Mouse (Mus musculus): ENCODE data around the gene Dhcr7. TPM values are rescaled to one million over a fixed set of nuclear protein-coding genes. Genes with fewer than 3 reads are reported as not detected.

Gene Dhcr7
- polyA plus RNA-seq, 1 experiment from 2014 or later = 53.8 TPM

DNA sequence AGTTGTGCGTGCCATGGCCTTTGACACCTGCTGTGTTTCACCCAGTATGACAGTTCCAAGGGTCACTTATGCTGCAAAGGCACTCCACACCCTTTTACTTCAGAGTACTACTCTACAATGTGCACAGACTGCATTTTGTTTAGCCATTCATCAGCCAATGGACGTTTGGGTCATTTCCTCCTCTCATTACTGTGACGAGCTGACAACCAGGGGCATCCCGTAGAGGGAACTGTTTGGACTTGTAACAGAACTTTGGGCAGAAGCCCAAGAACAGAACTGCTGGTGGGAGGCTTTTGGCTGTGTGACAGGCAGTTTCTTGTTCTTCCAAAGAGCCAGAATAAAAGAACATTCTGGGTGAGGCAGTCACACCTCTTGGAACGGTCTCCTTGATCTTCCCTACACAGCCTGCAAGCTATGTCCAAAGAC is 17.7 kb upstream of the Dhcr7 start:
- ATAC-seq (ENCODE audit: low FRiP score) = no peak
- no peak overlapping the region for H3K27ac ChIP-seq (replicated peaks)
- H3K9me3 ChIP-seq (replicated peaks) = no peaks in the 10 kb centered on the region
- H3K4me2 ChIP-seq = no peak overlapping the region
- 69% methylated on average over 5 of the region's 5 CpGs for WGBS
- no peak overlapping the region for H3K4me3 ChIP-seq (replicated peaks)
- H3K4me1 ChIP-seq = no peaks in the 10 kb centered on the region
- peaks cover 60% of the 10 kb centered on the region for H3K36me3 ChIP-seq
- no peaks in the 10 kb centered on the region for H3K27me3 ChIP-seq (replicated peaks)
- no peak overlapping the region for H3K9ac ChIP-seq (replicated peaks)

- no peaks in the 10 kb centered on the region for H3K27me3 ChIP-seq (replicated peaks)
- H3K4me2 ChIP-seq = no peak overlapping the region
- H3K4me1 ChIP-seq = no peaks in the 10 kb centered on the region
- no peak overlapping the region for H3K27ac ChIP-seq (replicated peaks)
- no peak overlapping the region for H3K9ac ChIP-seq (replicated peaks)
- H3K9me3 ChIP-seq (replicated peaks) = no peaks in the 10 kb centered on the region
- H3K36me3 ChIP-seq = peaks cover 70% of the 10 kb centered on the region
- no peak overlapping the region for H3K4me3 ChIP-seq (replicated peaks)
- ATAC-seq (ENCODE audit: low FRiP score) = no peak
- WGBS = 54% methylated on average over 1 of the region's 1 CpGs
These were observed 14.0 kb upstream of the Dhcr7 start for GRCm38 (mm10) chr7:143808909-143809308.

GRCm38 (mm10) chr7:143819201-143819600 is 3.7 kb upstream of the Dhcr7 start:
- no peak for ATAC-seq (ENCODE audit: low FRiP score)
- peaks cover 34% of the 10 kb centered on the region for H3K36me3 ChIP-seq
- peaks cover 17% of the 10 kb centered on the region for H3K4me1 ChIP-seq
- no peak overlapping the region for H3K4me2 ChIP-seq
- no peak overlapping the region for H3K27ac ChIP-seq (replicated peaks)
- no peaks in the 10 kb centered on the region for H3K9me3 ChIP-seq (replicated peaks)
- no peak overlapping the region for H3K4me3 ChIP-seq (replicated peaks)
- no peaks in the 10 kb centered on the region for H3K27me3 ChIP-seq (replicated peaks)
- WGBS = 85% methylated on average over 4 of the region's 4 CpGs
- H3K9ac ChIP-seq (replicated peaks) = no peak overlapping the region

GRCm38 (mm10) chr7:143821241-143821640 is 1.7 kb upstream of the Dhcr7 start:
- Histone ChIP-seq H3K9ac (replicated peaks) (no peak overlapping the region), H3K27ac (replicated peaks) (no peak overlapping the region), H3K4me2 (peak overlapping the region; percentile 82; the same call in 1 of the 2 replicates), H3K9me3 (replicated peaks) (no peaks in the 10 kb centered on the region), H3K27me3 (replicated peaks) (no peaks in the 10 kb centered on the region), H3K4me1 (peaks cover 17% of the 10 kb centered on the region), H3K36me3 (peaks cover 17% of the 10 kb centered on the region), H3K4me3 (replicated peaks) (no peak overlapping the region)
- 90% methylated on average over 2 of the region's 2 CpGs for whole genome bisulfite sequencing
- ATAC-seq (ENCODE audit: low FRiP score) = no peak

GRCm38 (mm10) chr7:143823266-143823605 is 291 bp downstream of the Dhcr7 start:
- Histone ChIP-seq H3K4me2 (peak overlapping the region; percentile 82), H3K9ac (replicated peaks) (peak overlapping the region; percentile 34; the same call in 1 of the 2 replicates), H3K36me3 (peaks cover 8% of the 10 kb centered on the region), H3K9me3 (replicated peaks) (no peaks in the 10 kb centered on the region), H3K27me3 (replicated peaks) (no peaks in the 10 kb centered on the region), H3K4me1 (peaks cover 17% of the 10 kb centered on the region), H3K4me3 (replicated peaks) (peak overlapping the region; percentile 56), H3K27ac (replicated peaks) (peak overlapping the region; percentile 85)
- WGBS = 73% methylated on average over 4 of the region's 4 CpGs
- peak; percentile 20; the same call in 1 of the 2 replicates for ATAC-seq (ENCODE audit: low FRiP score)

- H3K27ac ChIP-seq (replicated peaks) = no peak overlapping the region
- no peaks in the 10 kb centered on the region for H3K27me3 ChIP-seq (replicated peaks)
- H3K9ac ChIP-seq (replicated peaks) = no peak overlapping the region
- no peaks in the 10 kb centered on the region for H3K36me3 ChIP-seq
- no peaks in the 10 kb centered on the region for H3K9me3 ChIP-seq (replicated peaks)
- no peak overlapping the region for H3K4me3 ChIP-seq (replicated peaks)
- WGBS = 94% methylated on average over 2 of the region's 2 CpGs
- no peak for ATAC-seq (ENCODE audit: low FRiP score)
- H3K4me2 ChIP-seq = no peak overlapping the region
- peaks cover 33% of the 10 kb centered on the region for H3K4me1 ChIP-seq
These were observed 4.0 kb downstream of the Dhcr7 start for GRCm38 (mm10) chr7:143826985-143827384.

GRCm38 (mm10) chr7:143829504-143830331 is 6.8 kb downstream of the Dhcr7 start:
- peak overlapping the region; percentile 98 for H3K27ac ChIP-seq (replicated peaks)
- H3K4me3 ChIP-seq (replicated peaks) = peak overlapping the region; percentile 64
- peaks cover 51% of the 10 kb centered on the region for H3K4me1 ChIP-seq
- H3K36me3 ChIP-seq = no peaks in the 10 kb centered on the region
- H3K9me3 ChIP-seq (replicated peaks) = no peaks in the 10 kb centered on the region
- H3K9ac ChIP-seq (replicated peaks) = peak overlapping the region; percentile 69
- peak overlapping the region; percentile 94 for H3K4me2 ChIP-seq
- H3K27me3 ChIP-seq (replicated peaks) = no peaks in the 10 kb centered on the region
- WGBS = 2% methylated on average over 37 of the region's 37 CpGs
- ATAC-seq (ENCODE audit: low FRiP score) = peak; percentile 97

DNA sequence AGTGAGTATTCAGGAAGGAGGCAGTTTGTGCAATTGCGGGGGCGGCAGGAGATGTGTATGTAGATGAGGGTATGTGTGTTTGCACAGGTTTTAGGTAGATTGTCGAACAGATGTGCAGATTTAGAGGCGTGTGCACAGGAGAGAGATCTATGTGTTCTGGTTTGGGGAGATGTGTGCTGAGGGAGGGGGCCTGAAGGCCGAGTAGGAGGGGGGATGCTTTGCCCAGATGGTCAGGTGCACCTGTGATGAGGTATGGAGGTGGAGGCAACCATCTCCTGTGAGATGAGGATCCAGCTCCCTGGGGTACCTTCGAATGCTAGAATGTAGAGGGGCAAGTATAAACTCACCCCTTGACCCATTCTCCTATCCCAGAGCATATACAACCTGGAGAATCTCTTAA is 7.5 kb downstream of the Dhcr7 start:
- 14% methylated on average over 6 of the region's 6 CpGs for WGBS
- peak overlapping the region; percentile 98 for H3K27ac ChIP-seq (replicated peaks)
- H3K9me3 ChIP-seq (replicated peaks) = no peaks in the 10 kb centered on the region
- H3K4me1 ChIP-seq = peaks cover 58% of the 10 kb centered on the region
- H3K27me3 ChIP-seq (replicated peaks) = no peaks in the 10 kb centered on the region
- H3K4me3 ChIP-seq (replicated peaks) = peak overlapping the region; percentile 64
- H3K4me2 ChIP-seq = peak overlapping the region; percentile 94
- ATAC-seq (ENCODE audit: low FRiP score) = peak; percentile 25
- H3K9ac ChIP-seq (replicated peaks) = peak overlapping the region; percentile 69
- no peaks in the 10 kb centered on the region for H3K36me3 ChIP-seq

GRCm38 (mm10) chr7:143832196-143832595 is 9.3 kb downstream of the Dhcr7 start:
- WGBS = 80% methylated on average over 8 of the region's 8 CpGs
- Histone ChIP-seq H3K36me3 (peaks cover 5% of the 10 kb centered on the region; the same call in 1 of the 2 replicates), H3K27me3 (replicated peaks) (no peaks in the 10 kb centered on the region), H3K4me3 (replicated peaks) (peak overlapping the region; percentile 64; the same call in 1 of the 2 replicates), H3K27ac (replicated peaks) (no peak overlapping the region), H3K4me1 (peaks cover 70% of the 10 kb centered on the region), H3K9ac (replicated peaks) (no peak overlapping the region; the same call in 1 of the 2 replicates), H3K9me3 (replicated peaks) (no peaks in the 10 kb centered on the region), H3K4me2 (peak overlapping the region; percentile 94)
- no peak for ATAC-seq (ENCODE audit: low FRiP score)

GRCm38 (mm10) chr7:143832611-143833010 is 9.7 kb downstream of the Dhcr7 start:
- Histone ChIP-seq H3K36me3 (peaks cover 9% of the 10 kb centered on the region), H3K27ac (replicated peaks) (no peak overlapping the region), H3K4me3 (replicated peaks) (no peak overlapping the region), H3K4me2 (peak overlapping the region; percentile 94), H3K9me3 (replicated peaks) (no peaks in the 10 kb centered on the region), H3K9ac (replicated peaks) (no peak overlapping the region), H3K27me3 (replicated peaks) (no peaks in the 10 kb centered on the region), H3K4me1 (peaks cover 70% of the 10 kb centered on the region)
- WGBS = 96% methylated on average over 2 of the region's 2 CpGs
- ATAC-seq (ENCODE audit: low FRiP score) = no peak

DNA sequence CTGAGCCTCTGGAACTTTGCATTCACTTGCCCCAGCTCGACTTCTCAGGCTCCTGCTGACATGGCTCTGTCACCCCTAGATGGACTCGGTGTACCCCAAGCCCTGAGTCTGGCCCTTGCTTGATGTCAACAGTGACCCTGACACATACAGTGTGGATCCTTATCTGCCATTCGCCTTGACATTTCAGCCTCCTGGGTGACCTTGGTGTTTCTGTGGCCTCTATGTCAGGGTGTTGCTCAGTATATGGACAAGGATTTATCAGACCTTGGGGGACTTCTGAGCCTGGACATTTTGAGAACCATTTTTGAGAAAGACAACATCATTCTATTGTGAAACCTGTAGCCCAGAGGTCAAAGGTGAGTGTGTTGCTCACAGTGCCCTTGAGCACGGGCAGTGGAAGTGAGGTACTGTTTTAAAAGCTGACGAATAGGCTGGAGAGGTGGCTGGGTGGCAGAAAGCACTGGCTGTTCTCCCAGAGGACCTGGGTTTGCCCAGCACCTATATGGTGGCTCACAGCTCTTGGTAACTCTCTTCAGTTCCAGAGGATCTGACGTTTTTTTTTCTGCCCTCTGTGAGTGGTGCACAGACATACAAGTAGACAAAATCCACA is 10.7 kb downstream of the Dhcr7 start:
- H3K4me2 ChIP-seq = no peak overlapping the region

DNA sequence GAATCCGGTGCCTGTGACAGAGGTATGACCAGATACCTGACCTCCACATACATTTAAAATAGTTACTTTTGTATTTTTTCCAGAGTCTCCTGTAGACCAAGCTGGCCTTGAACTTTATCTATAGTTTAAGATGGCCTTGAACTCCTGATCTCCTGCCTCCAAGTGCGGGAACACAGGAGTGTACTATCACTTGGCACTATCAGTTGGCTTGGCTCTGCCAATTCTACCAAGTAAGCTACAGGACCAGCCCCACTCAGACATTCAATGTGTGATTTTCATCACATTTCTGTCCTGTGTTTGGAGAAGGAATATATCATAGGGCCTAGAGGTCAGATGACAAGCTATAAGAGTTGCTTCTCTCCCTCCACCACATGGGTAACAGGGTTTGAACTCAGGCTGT is 11.4 kb downstream of the Dhcr7 start:
- peaks cover 24% of the 10 kb centered on the region for H3K36me3 ChIP-seq
- H3K4me2 ChIP-seq = peak overlapping the region; percentile 17; the same call in 1 of the 2 replicates
- H3K27ac ChIP-seq (replicated peaks) = no peak overlapping the region
- H3K4me1 ChIP-seq = peaks cover 65% of the 10 kb centered on the region
- H3K9me3 ChIP-seq (replicated peaks) = no peaks in the 10 kb centered on the region
- H3K4me3 ChIP-seq (replicated peaks) = no peak overlapping the region
- no peaks in the 10 kb centered on the region for H3K27me3 ChIP-seq (replicated peaks)
- 91% methylated on average over 2 of the region's 2 CpGs for WGBS
- no peak for ATAC-seq (ENCODE audit: low FRiP score)
- H3K9ac ChIP-seq (replicated peaks) = no peak overlapping the region

More for the DNA sequence above, 10.7 kb downstream of the Dhcr7 start:
- 72% methylated on average over 6 of the region's 6 CpGs for WGBS
- H3K9me3 ChIP-seq (replicated peaks) = no peaks in the 10 kb centered on the region
- H3K9ac ChIP-seq (replicated peaks) = no peak overlapping the region
- H3K36me3 ChIP-seq = peaks cover 20% of the 10 kb centered on the region
- peaks cover 70% of the 10 kb centered on the region for H3K4me1 ChIP-seq
- no peaks in the 10 kb centered on the region for H3K27me3 ChIP-seq (replicated peaks)
- ATAC-seq (ENCODE audit: low FRiP score) = no peak
- H3K4me3 ChIP-seq (replicated peaks) = no peak overlapping the region
- no peak overlapping the region for H3K27ac ChIP-seq (replicated peaks)
